Mouse (Mus musculus) frontal cortex, adult 2 months (tissue): ENCODE data around the gene Vmn1r230. TPM values are rescaled to one million over a fixed set of nuclear protein-coding genes. Genes with fewer than 3 reads are reported as not detected.

ENCODE experiments used
- DNase-seq, 2 experiments: peaks; one replicate each; pipeline ENCODE4 v3.0.0; 2022; ENCODE audit warnings: low spot score in 1 of 2; ENCODE audit errors: extremely low spot score in 1 of 2
- polyA plus RNA-seq: library from polyadenylated mRNA; depleted of rRNA; stranded (reverse); fragments of >200 nt; gene quantifications from 2 replicates; pipeline ENCODE4 v1.2.3, GENCODE M21; 2012; rRNA removed

Vmn1r230 gene
- polyA plus RNA-seq, result not detected in 2 replicates

DNA sequence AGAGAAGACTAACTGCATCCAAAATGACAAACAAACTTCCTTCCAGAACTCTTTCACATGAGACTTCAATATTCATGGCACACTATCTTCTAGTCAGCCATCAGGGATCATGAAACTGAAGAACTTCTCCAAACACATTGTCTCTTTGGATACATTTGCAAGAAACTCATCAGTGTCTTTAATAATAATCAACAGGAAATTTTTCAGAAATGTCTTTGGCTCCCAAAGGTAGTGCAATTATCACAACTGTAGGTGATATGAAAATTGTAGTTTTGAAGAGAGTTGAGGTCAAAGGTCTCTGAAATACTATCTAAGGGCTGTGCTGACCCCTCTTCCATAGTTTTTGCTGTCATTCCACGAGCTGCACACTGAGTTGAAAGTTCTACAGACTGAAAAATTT lies at the start of gene Vmn1r230:
Gene Vmn1r230, plus strand, starts transcription at position 301 of the 400 bp plus-strand sequence.
- no peak for DNase-seq

GRCm38 (mm10) chr17:20811255-20811654 lies 29.0 kb upstream of the Vmn1r230 start, which contains the start of gene Vmn1r229:
Gene Vmn1r229 (plus strand): TSS chr17:20811555.
- DNase-seq, result no peak

Other genes starting within 250 kb of the Vmn1r230 start
- gene Vmn2r110, start 244.0 kb upstream of the Vmn1r230 start, polyA plus RNA-seq, result not detected in 2 replicates
- not detected in 2 replicates for gene Fpr-rs3, start 215.6 kb upstream of the Vmn1r230 start, polyA plus RNA-seq
- gene Vmn1r226, start 157.6 kb upstream of the Vmn1r230 start, polyA plus RNA-seq, result not detected in 2 replicates
- not detected in 2 replicates for gene Vmn1r227, start 110.6 kb upstream of the Vmn1r230 start, polyA plus RNA-seq
- not detected in 2 replicates for gene Vmn1r228, start 54.3 kb upstream of the Vmn1r230 start, polyA plus RNA-seq
- not detected in 2 replicates for gene Vmn1r229, start 28.9 kb upstream of the Vmn1r230 start, polyA plus RNA-seq
- not detected in 2 replicates for gene Vmn1r231, start 64.6 kb downstream of the Vmn1r230 start, polyA plus RNA-seq
- gene Vmn1r232, start 79.3 kb downstream of the Vmn1r230 start, polyA plus RNA-seq, result not detected in 2 replicates
- 558 and 595 TPM in 2 replicates for gene Ppp2r1a, start 104.9 kb downstream of the Vmn1r230 start, polyA plus RNA-seq
- not detected in 2 replicates for gene Vmn1r233, start 156.0 kb downstream of the Vmn1r230 start, polyA plus RNA-seq
- gene Zfp160, start 168.5 kb downstream of the Vmn1r230 start, polyA plus RNA-seq, result 15.4 and 19.1 TPM in 2 replicates